Mouse (Mus musculus) liver, embryonic 11.5 days (tissue): Measurements from ENCODE around the gene Mycbp2. TPM values are rescaled to one million over a fixed set of nuclear protein-coding genes. Genes with fewer than 3 reads are reported as not detected.

Experiments
- ATAC-seq: fragments of 200-750 bp; cut with Nextera tagmentation; replicated peaks from 2 replicates; pipeline ENCODE4 v1.8.0; 2017; ENCODE audit warnings: moderate number of reproducible peaks, mild to moderate bottlenecking, moderate TSS enrichment, moderate library complexity; ENCODE audit not compliant: low FRiP score
- DNase-seq: peaks from one replicate; pipeline ENCODE4 v3.0.0-alpha.2; 2017; ENCODE audit warnings: low spot score
- H3K27ac ChIP-seq: fragments of 300-500 bp; sonication (generic); 2 replicates; pipeline ENCODE4 v1.5.1; 2014; ENCODE audit warnings: mild to moderate bottlenecking, low read depth, low read length, control low read depth
- H3K27me3 ChIP-seq: fragments of 300-500 bp; sonication (generic); replicated peaks from 2 replicates; pipeline ENCODE4 v1.6.1; 2014; ENCODE audit warnings: low read length, mixed read lengths; ENCODE audit not compliant: control insufficient read depth, insufficient read depth
- H3K36me3 ChIP-seq: fragments of 300-500 bp; sonication (generic); 2 replicates; pipeline ENCODE4 v1.6.1; 2014; ENCODE audit warnings: mild to moderate bottlenecking, low read length, moderate library complexity, mixed read lengths; ENCODE audit not compliant: control insufficient read depth, insufficient read depth
- H3K4me1 ChIP-seq: fragments of 300-500 bp; sonication (generic); replicated peaks from 2 replicates; pipeline ENCODE4 v1.6.1; 2014; ENCODE audit warnings: low read length, mixed read lengths; ENCODE audit not compliant: control insufficient read depth, insufficient read depth
- H3K4me2 ChIP-seq: fragments of 300-500 bp; sonication (generic); 2 replicates; pipeline ENCODE4 v1.6.1; 2014; ENCODE audit warnings: mild to moderate bottlenecking, control low read depth, moderate library complexity
- H3K4me3 ChIP-seq: fragments of 300-500 bp; sonication (generic); 2 replicates; pipeline ENCODE4 v1.5.1; 2014; ENCODE audit warnings: low read depth, low read length, control low read depth
- H3K9ac ChIP-seq: fragments of 300-500 bp; sonication (generic); 2 replicates; pipeline ENCODE4 v1.6.1; 2014; ENCODE audit warnings: low read depth, low read length, control low read depth
- H3K9me3 ChIP-seq: fragments of 300-500 bp; sonication (generic); 2 replicates; pipeline ENCODE4 v1.6.1; 2016; ENCODE audit warnings: low read length, inconsistent platforms, mixed read lengths; ENCODE audit not compliant: control insufficient read depth
- WGBS: fragments of 180-500 bp; shearing (Covaris S2); extraction: QIAGEN DNeasy Blood & Tissue Kit; methylation state at CpG from one replicate; pipeline ENCODE4 v1.1.7; 2014; 5-methylcytosine and 5-hydroxymethylcytosine counted together
- polyA plus RNA-seq: library from polyadenylated mRNA; unstranded; fragments of >200 nt; fragmentation: Nextera tagmentation; extraction: Ambion mirVana; gene quantifications from 2 replicates; pipeline ENCODE4 v1.2.1, GENCODE M21; 2014

Mycbp2 gene
- polyA plus RNA-seq, 1 experiment from 2014 or later = 17.7 TPM

DNA sequence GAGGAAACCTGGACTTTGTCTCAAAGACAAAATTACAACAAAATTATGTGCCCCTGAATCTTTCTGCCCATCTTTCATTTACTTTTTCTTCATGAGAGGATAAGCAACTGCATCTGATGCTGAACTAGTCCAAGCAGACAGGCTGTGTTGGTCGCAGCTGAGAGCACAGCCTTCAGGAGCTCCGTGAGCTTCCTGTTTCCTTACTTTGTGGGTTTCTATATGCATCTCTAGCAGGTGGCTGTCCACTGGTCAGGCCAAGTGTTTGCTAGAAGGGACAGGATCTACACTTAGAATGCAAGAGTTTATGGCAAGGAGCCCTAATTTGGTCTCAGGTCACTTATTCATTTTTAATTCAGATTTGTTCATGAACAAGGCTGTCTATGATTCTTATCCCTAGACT is 50.4 kb downstream of the Mycbp2 start:
- 85% methylated on average over 2 of the region's 2 CpGs for WGBS
- Histone ChIP-seq H3K4me1 (no peaks in the 10 kb centered on the region), H3K4me3 (no peak overlapping the region), H3K27ac (no peak overlapping the region), H3K27me3 (no peaks in the 10 kb centered on the region), H3K36me3 (peaks cover 12% of the 10 kb centered on the region), H3K4me2 (no peak overlapping the region), H3K9ac (no peak overlapping the region), H3K9me3 (no peaks in the 10 kb centered on the region)
- DNase-seq = no peak
- no peak for ATAC-seq

- Histone ChIP-seq H3K27ac (no peak overlapping the region), H3K9me3 (no peaks in the 10 kb centered on the region), H3K4me3 (no peak overlapping the region), H3K4me2 (no peak overlapping the region), H3K9ac (no peak overlapping the region), H3K4me1 (no peaks in the 10 kb centered on the region), H3K36me3 (0 out of 2 replicates have a peak, but pooled peaks cover 3% of the 10 kb centered on the region), H3K27me3 (no peaks in the 10 kb centered on the region)
- ATAC-seq = no peak
- WGBS = 85% methylated on average over 2 of the region's 2 CpGs
- no peak for DNase-seq
These were observed 60.0 kb downstream of the Mycbp2 start for GRCm38 (mm10) chr14:103286650-103287049.

DNA sequence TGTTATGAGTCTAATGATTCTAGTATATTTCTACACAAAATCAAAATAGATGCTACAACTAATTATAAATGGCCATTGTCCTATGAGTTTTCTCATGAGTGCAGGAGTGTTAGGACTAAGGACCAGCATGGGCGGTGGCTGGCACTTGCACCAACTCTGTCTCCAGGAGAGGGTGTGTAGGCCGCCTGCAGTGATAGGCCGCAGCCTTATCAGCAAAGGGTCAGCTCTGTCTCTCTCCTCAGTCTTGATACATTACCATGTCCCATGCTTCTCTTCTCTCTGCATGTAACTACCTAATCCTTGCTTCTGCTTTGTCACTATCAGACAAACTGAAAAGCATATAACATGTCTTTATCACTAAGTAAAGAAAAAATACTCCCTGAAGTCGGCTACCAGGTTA is 69.9 kb downstream of the Mycbp2 start:
- 55% methylated on average over 4 of the region's 4 CpGs for WGBS
- Histone ChIP-seq H3K4me1 (no peaks in the 10 kb centered on the region), H3K9me3 (no peaks in the 10 kb centered on the region), H3K27ac (no peak overlapping the region), H3K36me3 (peaks cover 2% of the 10 kb centered on the region), H3K4me2 (no peak overlapping the region), H3K4me3 (no peak overlapping the region), H3K27me3 (no peaks in the 10 kb centered on the region), H3K9ac (no peak overlapping the region)
- peak; percentile 99 for ATAC-seq
- DNase-seq = no peak

DNA sequence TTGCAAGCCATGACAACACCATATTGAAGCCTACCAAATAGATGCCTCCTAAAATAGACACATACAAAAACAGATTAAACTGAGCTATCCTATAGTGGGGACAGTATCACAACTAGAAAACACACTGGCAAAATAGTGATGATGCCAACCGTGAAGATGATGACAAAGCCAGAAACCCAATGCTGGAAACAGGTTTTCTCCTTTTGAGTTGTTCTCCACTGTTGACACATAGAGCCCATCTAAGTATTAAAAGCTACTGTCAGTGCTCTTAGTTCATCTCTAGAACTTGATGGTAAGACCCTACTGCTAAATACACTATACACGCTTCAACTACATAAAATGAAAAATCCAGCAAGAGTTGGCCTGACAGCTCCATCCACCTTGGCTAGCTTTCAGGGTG is 86.2 kb downstream of the Mycbp2 start:
- H3K27me3 ChIP-seq = no peaks in the 10 kb centered on the region
- peaks cover 6% of the 10 kb centered on the region; the same call in 1 of the 2 replicates for H3K36me3 ChIP-seq
- H3K4me3 ChIP-seq = no peak overlapping the region
- DNase-seq = no peak
- H3K27ac ChIP-seq = no peak overlapping the region
- WGBS = 96% methylated on average over 2 of the region's 2 CpGs
- H3K4me2 ChIP-seq = no peak overlapping the region
- ATAC-seq = no peak
- H3K9me3 ChIP-seq = no peaks in the 10 kb centered on the region
- H3K4me1 ChIP-seq = no peaks in the 10 kb centered on the region
- H3K9ac ChIP-seq = no peak overlapping the region

DNA sequence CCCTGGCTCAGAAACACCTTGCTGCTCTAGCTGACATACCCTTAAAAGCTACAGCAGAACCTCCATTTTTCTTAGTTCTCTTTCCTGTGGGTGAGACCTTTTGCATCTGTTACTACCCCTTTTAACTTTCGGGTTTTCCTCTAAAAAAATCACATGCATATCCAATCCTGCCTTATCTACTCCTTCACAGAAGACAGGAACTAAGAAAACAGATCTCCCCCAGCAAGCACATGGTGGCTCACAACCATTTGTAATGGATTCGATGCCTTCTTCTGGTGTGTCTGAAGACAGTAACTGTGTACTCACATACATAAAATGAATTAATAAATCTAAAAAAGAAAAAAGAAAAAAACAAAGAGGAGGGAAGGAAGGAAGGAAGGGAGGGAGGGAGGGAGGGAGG is 87.9 kb downstream of the Mycbp2 start:
- H3K4me3 ChIP-seq = no peak overlapping the region
- H3K4me2 ChIP-seq = no peak overlapping the region
- DNase-seq = no peak
- H3K9me3 ChIP-seq = no peaks in the 10 kb centered on the region
- peaks cover 6% of the 10 kb centered on the region; the same call in 1 of the 2 replicates for H3K36me3 ChIP-seq
- WGBS = 72% methylated on average over 2 of the region's 2 CpGs
- no peak for ATAC-seq
- no peak overlapping the region for H3K9ac ChIP-seq
- H3K27me3 ChIP-seq = no peaks in the 10 kb centered on the region
- H3K27ac ChIP-seq = no peak overlapping the region
- H3K4me1 ChIP-seq = no peaks in the 10 kb centered on the region

DNA sequence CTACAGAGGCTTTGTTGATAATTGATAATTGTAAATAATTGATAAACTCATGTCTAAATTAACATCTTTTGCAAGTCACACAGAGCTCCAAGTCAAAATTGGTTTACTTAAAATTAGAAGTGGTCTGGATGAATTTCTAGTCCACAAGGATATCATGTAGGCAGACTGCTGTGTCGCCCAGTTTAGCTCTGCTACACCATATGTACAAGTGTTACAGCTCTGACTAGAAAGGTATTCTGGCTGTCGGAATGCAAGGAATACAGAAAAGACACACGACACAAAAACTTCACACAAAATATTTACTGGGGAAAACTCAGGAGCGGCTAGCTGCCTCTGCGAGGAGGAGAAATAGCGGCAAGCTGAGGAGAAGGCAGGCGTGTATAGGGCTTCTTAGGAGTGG is 89.7 kb downstream of the Mycbp2 start:
- Histone ChIP-seq H3K36me3 (peaks cover 6% of the 10 kb centered on the region; the same call in 1 of the 2 replicates), H3K27me3 (no peaks in the 10 kb centered on the region), H3K4me2 (no peak overlapping the region), H3K9ac (no peak overlapping the region), H3K9me3 (no peaks in the 10 kb centered on the region), H3K4me3 (no peak overlapping the region), H3K27ac (no peak overlapping the region), H3K4me1 (no peaks in the 10 kb centered on the region)
- 95% methylated on average over 7 of the region's 7 CpGs for WGBS
- no peak for DNase-seq
- no peak for ATAC-seq

DNA sequence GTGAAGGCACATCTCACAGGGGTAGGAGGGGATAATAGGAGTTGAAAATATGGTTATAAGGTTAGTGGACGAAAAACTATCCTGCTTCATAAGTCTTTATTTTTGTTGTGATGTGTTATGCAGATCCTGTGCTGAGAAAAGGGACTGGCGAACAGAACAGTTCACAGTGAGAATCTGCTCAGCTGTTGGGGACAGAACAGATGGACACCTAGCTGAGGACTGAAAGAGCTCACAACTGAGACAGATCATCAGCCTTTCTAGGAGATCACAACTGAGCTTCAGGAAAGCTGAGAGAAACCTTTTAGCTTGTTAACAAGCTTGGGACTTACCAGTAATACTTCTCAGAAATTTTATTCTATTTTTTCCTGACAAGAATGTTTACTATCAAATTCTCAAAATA is 92.3 kb downstream of the Mycbp2 start:
- Histone ChIP-seq H3K9me3 (no peaks in the 10 kb centered on the region), H3K4me1 (no peaks in the 10 kb centered on the region), H3K4me3 (no peak overlapping the region), H3K27me3 (no peaks in the 10 kb centered on the region), H3K36me3 (0 out of 2 replicates have a peak, but pooled peaks cover under 1% of the 10 kb centered on the region), H3K9ac (no peak overlapping the region), H3K4me2 (no peak overlapping the region), H3K27ac (no peak overlapping the region)
- ATAC-seq = no peak
- DNase-seq = no peak
- WGBS = 95% methylated on average over 2 of the region's 2 CpGs

DNA sequence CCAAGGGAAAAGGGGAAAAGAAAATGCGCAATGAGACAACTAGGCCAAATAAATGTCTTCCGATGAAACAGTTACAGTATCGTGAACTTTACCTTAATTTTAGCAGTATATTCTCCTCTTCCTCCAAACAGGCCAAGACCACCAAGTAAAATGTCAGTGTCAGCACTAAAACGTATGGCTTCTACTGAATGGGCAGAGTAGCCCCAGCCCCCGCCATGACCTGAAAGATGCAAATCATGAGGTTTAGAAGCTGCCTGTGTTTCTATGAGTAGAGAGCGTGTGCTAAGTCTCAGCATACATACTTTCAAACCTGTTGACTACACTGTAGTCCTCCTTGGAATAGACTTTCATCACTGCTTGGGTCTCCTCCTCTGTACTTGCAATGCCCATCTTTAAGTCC is 104.6 kb downstream of the Mycbp2 start:
- DNase-seq = no peak
- Histone ChIP-seq H3K9me3 (no peaks in the 10 kb centered on the region), H3K4me1 (no peaks in the 10 kb centered on the region), H3K27me3 (no peaks in the 10 kb centered on the region), H3K4me3 (no peak overlapping the region), H3K36me3 (peaks cover 12% of the 10 kb centered on the region), H3K4me2 (no peak overlapping the region), H3K9ac (no peak overlapping the region), H3K27ac (no peak overlapping the region)
- WGBS = 96% methylated on average over 6 of the region's 6 CpGs
- ATAC-seq = no peak

GRCm38 (mm10) chr14:103234770-103235169 is 111.8 kb downstream of the Mycbp2 start:
- Histone ChIP-seq H3K27ac (no peak overlapping the region), H3K36me3 (no peaks in the 10 kb centered on the region; the same call in 1 of the 2 replicates), H3K4me1 (no peaks in the 10 kb centered on the region), H3K27me3 (no peaks in the 10 kb centered on the region), H3K9ac (no peak overlapping the region), H3K4me2 (no peak overlapping the region), H3K9me3 (no peaks in the 10 kb centered on the region), H3K4me3 (no peak overlapping the region)
- ATAC-seq (no peak), DNase-seq (no peak)
- 93% methylated on average over 6 of the region's 6 CpGs for WGBS
